Mouse (Mus musculus) layer of hippocampus, adult 11-12 months (tissue): ENCODE measurements around the gene Zfp36l1.
A peak's percentile ranks its signal among the peaks of the same experiment; 100 is the strongest.

Experiments used
- DNase-seq: peaks from one replicate; pipeline ENCODE4 v3.0.0; 2022; ENCODE audit warnings: low spot score

Zfp36l1 gene

GRCm38 (mm10) chr12:80109753-80110545, 2.9 kb downstream of the Zfp36l1 start:
- DNase-seq, result no peak

GRCm38 (mm10) chr12:80108896-80109668, 3.7 kb downstream of the Zfp36l1 start:
- peak; percentile 69 for DNase-seq

GRCm38 (mm10) chr12:80106896-80107667, 5.7 kb downstream of the Zfp36l1 start:
- no peak for DNase-seq

- no peak for DNase-seq
These were observed 6.5 kb downstream of the Zfp36l1 start for GRCm38 (mm10) chr12:80106138-80106895.

- DNase-seq, result no peak
These were observed 9.3 kb downstream of the Zfp36l1 start for GRCm38 (mm10) chr12:80103521-80103973.

- no peak for DNase-seq
These were observed 9.7 kb downstream of the Zfp36l1 start for GRCm38 (mm10) chr12:80103089-80103488.

- no peak for DNase-seq
These were observed 14.0 kb downstream of the Zfp36l1 start for GRCm38 (mm10) chr12:80098825-80099224.

GRCm38 (mm10) chr12:80096734-80097133, 16.1 kb downstream of the Zfp36l1 start:
- no peak for DNase-seq

- DNase-seq, result no peak
These were observed 20.0 kb downstream of the Zfp36l1 start for GRCm38 (mm10) chr12:80092787-80093186.

GRCm38 (mm10) chr12:80091080-80091479, 21.7 kb downstream of the Zfp36l1 start:
- no peak for DNase-seq

GRCm38 (mm10) chr12:80090529-80090928, 22.3 kb downstream of the Zfp36l1 start:
- no peak for DNase-seq

- DNase-seq, result no peak
These were observed 24.7 kb downstream of the Zfp36l1 start for GRCm38 (mm10) chr12:80088143-80088542.

- no peak for DNase-seq
These were observed 28.2 kb downstream of the Zfp36l1 start for GRCm38 (mm10) chr12:80084446-80085112.

- DNase-seq, result no peak
These were observed 28.9 kb downstream of the Zfp36l1 start for GRCm38 (mm10) chr12:80083937-80084336.

GRCm38 (mm10) chr12:80083133-80083821, 29.5 kb downstream of the Zfp36l1 start:
- no peak for DNase-seq

- DNase-seq, result no peak
These were observed 30.1 kb downstream of the Zfp36l1 start for GRCm38 (mm10) chr12:80082730-80083129.

- DNase-seq, result no peak
These were observed 31.4 kb downstream of the Zfp36l1 start for GRCm38 (mm10) chr12:80081440-80081839.

GRCm38 (mm10) chr12:80079937-80080336, 32.9 kb downstream of the Zfp36l1 start:
- no peak for DNase-seq

GRCm38 (mm10) chr12:80074331-80074730, 38.5 kb downstream of the Zfp36l1 start:
- DNase-seq, result no peak

- no peak for DNase-seq
These were observed 42.1 kb downstream of the Zfp36l1 start for GRCm38 (mm10) chr12:80070534-80071287.
